Comparison of ENCODE assay signal across 22 mouse cellular contexts in genomic region chr2:52744099-52744498, GRCm38 (mm10). TPM values are rescaled to one million over a fixed set of nuclear protein-coding genes. Genes with fewer than 3 reads are reported as not detected.
DNase-seq lines count a peak whose midpoint lies in the region; ATAC-seq and TF ChIP-seq lines count a peak whose summit lies in the region.
"Had no signal": no experiment of that assay in that cellular context is flagged by ENCODE, and none has a peak within 500 bp of the region (broad histone marks: within the 10 kb centered on the region; RNA-seq: fewer than 3 reads in every experiment).

No protein-coding gene starts in this region.

- 0 out of 2 replicates have a peak, but pooled peaks have one; percentile 1 for TF ChIP-seq CTCF in kidney, adult 2 months (conservative IDR thresholded peaks at IDR 0.05; ENCODE audit: insufficient read depth, insufficient read length, low read depth, low read length)
- peak; percentile 28; the same call in 1 of the 2 replicates for TF ChIP-seq CTCF in midbrain, postnatal 0 days (IDR thresholded peaks at IDR 0.05)

- no peaks in the 10 kb centered on the region for H3K27me3 ChIP-seq in kidney, adult 2 months (replicated peaks; ENCODE audit: control insufficient read depth, insufficient read depth, low read length)
- no peaks in the 10 kb centered on the region for H3K27me3 ChIP-seq in midbrain, postnatal 0 days (ENCODE audit: insufficient read depth, low read length)
- H3K27me3 ChIP-seq in midbrain, embryonic 10.5 days (ENCODE audit: low read depth, poor library complexity, severe bottlenecking), result no peaks in the 10 kb centered on the region
- H3K27me3 ChIP-seq: embryonic facial prominence, embryonic 15.5 days; kidney, embryonic 15.5 days; limb, embryonic 15.5 days had no signal

- no peak for TF ChIP-seq POLR2A in kidney, adult 2 months (IDR thresholded peaks at IDR 0.05; ENCODE audit: low read depth, low read length)

- no peak for DNase-seq in kidney, adult 2 months
- DNase-seq in kidney, postnatal 4 days, result no peak
- DNase-seq in midbrain, postnatal 0 days (ENCODE audit: low spot score), result no peak
- no peak for DNase-seq in midbrain, embryonic 10.5 days (ENCODE audit: low spot score)
- no peak for DNase-seq in ES-E14 (ENCODE audit: low read depth, low spot score)
- no peak for DNase-seq in spleen, postnatal 10 days (ENCODE audit: low spot score in 2 of 2)
- no peak for DNase-seq in thymus, postnatal 25 days
- DNase-seq: cerebellum, adult 2 months; cerebellum, postnatal 36 days; heart, adult 11 months; layer of hippocampus, postnatal 36 days; lung, adult 2 months; lung, postnatal 4 days; retina, postnatal 1 day; right cerebral cortex, postnatal 4 days; thymus, postnatal 36 days had no signal

- no peak overlapping the region for H3K9ac ChIP-seq in midbrain, postnatal 0 days (replicated peaks; ENCODE audit: low read length, poor library complexity, severe bottlenecking)
- no peak overlapping the region for H3K9ac ChIP-seq in ES-E14 (ENCODE audit: insufficient read depth, low read depth, low read length, poor library complexity, severe bottlenecking)
- H3K9ac ChIP-seq: embryonic facial prominence, embryonic 15.5 days; kidney, embryonic 15.5 days; limb, embryonic 15.5 days had no signal

- no peaks in the 10 kb centered on the region for H3K4me1 ChIP-seq in kidney, adult 2 months (ENCODE audit: control insufficient read depth, insufficient read depth, low read length)
- no peaks in the 10 kb centered on the region for H3K4me1 ChIP-seq in midbrain, postnatal 0 days (ENCODE audit: insufficient read depth, low read length)
- H3K4me1 ChIP-seq in midbrain, embryonic 10.5 days, result peaks cover 16% of the 10 kb centered on the region
- no peaks in the 10 kb centered on the region; a peak in 1 of 4 replicates for H3K4me1 ChIP-seq in ES-E14 (ENCODE audit: control insufficient read depth in 2 of 2, insufficient read depth in 2 of 2, low read length in 2 of 2, poor library complexity in 1 of 2)

- no peak overlapping the region for H3K27ac ChIP-seq in kidney, adult 2 months (ENCODE audit: insufficient read depth, low read depth, low read length)
- H3K27ac ChIP-seq in midbrain, postnatal 0 days (ENCODE audit: low read depth, low read length), result no peak overlapping the region
- H3K27ac ChIP-seq in midbrain, embryonic 10.5 days (replicated peaks), result no peak overlapping the region
- H3K27ac ChIP-seq in ES-E14 (ENCODE audit: insufficient read depth, low read depth, low read length, poor library complexity, severe bottlenecking), result no peak overlapping the region
- H3K27ac ChIP-seq: embryonic facial prominence, embryonic 15.5 days; hindbrain, embryonic 10.5 days; kidney, embryonic 15.5 days; limb, embryonic 15.5 days had no signal

- no peaks in the 10 kb centered on the region for H3K9me3 ChIP-seq in midbrain, postnatal 0 days (ENCODE audit: low read length)
- H3K9me3 ChIP-seq in midbrain, embryonic 10.5 days (replicated peaks), result peaks cover 9% of the 10 kb centered on the region; the same call in 1 of the 2 replicates
- H3K9me3 ChIP-seq in ES-E14 (ENCODE audit: control insufficient read depth, insufficient read depth, low read depth, low read length), result no peaks in the 10 kb centered on the region
- H3K9me3 ChIP-seq: embryonic facial prominence, embryonic 15.5 days; hindbrain, embryonic 10.5 days; limb, embryonic 15.5 days had no signal

- in situ Hi-C loops in ES-E14 (cut with MboI; ENCODE audit: low sequenced_read_pairs in 2 of 2, unreplicated experiment in 2 of 2), result no loop called here

- no peak overlapping the region for H3K4me3 ChIP-seq in kidney, adult 2 months (ENCODE audit: insufficient read depth, low read depth, low read length)
- no peak overlapping the region for H3K4me3 ChIP-seq in midbrain, postnatal 0 days (ENCODE audit: low read depth, low read length)
- H3K4me3 ChIP-seq in midbrain, embryonic 10.5 days, result no peak overlapping the region
- H3K4me3 ChIP-seq in ES-E14 (ENCODE audit: insufficient read depth in 1 of 2, low read depth in 1 of 2, low read length in 2 of 2, poor library complexity in 1 of 2, severe bottlenecking in 1 of 2), result no peak overlapping the region
- H3K4me3 ChIP-seq: embryonic facial prominence, embryonic 15.5 days; hindbrain, embryonic 10.5 days; kidney, embryonic 15.5 days; limb, embryonic 15.5 days had no signal

- ATAC-seq in midbrain, postnatal 0 days (ENCODE audit: low FRiP score), result no peak
- ATAC-seq: inflammation-experienced regulatory T-cells, adult 6 months had no signal

- no peaks in the 10 kb centered on the region for H3K36me3 ChIP-seq in kidney, adult 2 months (ENCODE audit: control insufficient read depth, insufficient read depth, low read length)
- no peaks in the 10 kb centered on the region; the same call in 1 of the 2 replicates for H3K36me3 ChIP-seq in midbrain, postnatal 0 days (ENCODE audit: insufficient read depth, low read length)
- peaks cover 6% of the 10 kb centered on the region; the same call in 1 of the 2 replicates for H3K36me3 ChIP-seq in midbrain, embryonic 10.5 days
- no peaks in the 10 kb centered on the region for H3K36me3 ChIP-seq in ES-E14 (ENCODE audit: control insufficient read depth, insufficient read depth, low read length, poor library complexity, severe bottlenecking)
- H3K36me3 ChIP-seq: embryonic facial prominence, embryonic 15.5 days; limb, embryonic 15.5 days had no signal

- H3K4me2 ChIP-seq in midbrain, postnatal 0 days (ENCODE audit: low read depth, low read length, poor library complexity, severe bottlenecking), result no peak overlapping the region
- H3K4me2 ChIP-seq: embryonic facial prominence, embryonic 15.5 days; kidney, embryonic 15.5 days; limb, embryonic 15.5 days; midbrain, embryonic 11.5 days had no signal

TF ChIP-seq in ES-E14, 5 proteins besides CTCF, POLR2A, EP300 and RAD21:
- TF ChIP-seq ZNF384 (IDR thresholded peaks at IDR 0.05; ENCODE audit: low read depth, low read length) (peak; percentile 94), HCFC1 (IDR thresholded peaks at IDR 0.05; ENCODE audit: borderline replicate concordance, insufficient read depth, low read length) (no peak), CHD2 (IDR thresholded peaks at IDR 0.05; ENCODE audit: low read depth, low read length) (no peak), ZC3H11A (IDR thresholded peaks at IDR 0.05; ENCODE audit: borderline replicate concordance, low read depth, low read length) (no peak)

RNA-seq across cellular contexts. Expression of gene Stam2, which starts 2.0 kb away (rescaled TPM):
- 7.8 and 8.6 TPM in 2 replicates for polyA plus RNA-seq in kidney, adult 2 months (2012; rRNA removed)
- total RNA-seq in midbrain, postnatal 0 days (2014; rRNA removed), result 27.5 and 38.1 TPM in 2 replicates
- 26.1 and 27.3 TPM in 2 replicates for polyA plus RNA-seq in midbrain, postnatal 0 days (2015; fragmentation: Nextera tagmentation; extraction: Ambion mirVana)
- 37.7 and 39.2 TPM in 2 replicates for polyA plus RNA-seq in midbrain, embryonic 10.5 days (2016; fragmentation: Nextera tagmentation; extraction: Ambion mirVana)
- 24.5 and 26.9 TPM in 2 replicates for total RNA-seq in ES-E14 (2012; rRNA removed)
